In genomic region chr5:113901074-113901571, GRCm38 (mm10) we compare ENCODE assay signal across 10 mouse cellular contexts. TPM values are rescaled to one million over a fixed set of nuclear protein-coding genes. Genes with fewer than 3 reads are reported as not detected.
A peak's percentile ranks its signal among the peaks of the same experiment; 100 is the strongest.
DNase-seq lines count a peak whose midpoint lies in the region; ATAC-seq lines count a peak whose summit lies in the region.
"Had no signal": no experiment of that assay in that cellular context is flagged by ENCODE, and none has a peak within 500 bp of the region (broad histone marks: within the 10 kb centered on the region; RNA-seq: fewer than 3 reads in every experiment).

No protein-coding gene starts in this region.

- H3K9ac ChIP-seq in embryonic facial prominence, embryonic 12.5 days, result no peak overlapping the region
- H3K9ac ChIP-seq in limb, embryonic 12.5 days (replicated peaks), result no peak overlapping the region
- 0 out of 2 replicates have a peak overlapping the region, but pooled peaks have one; percentile 17 for H3K9ac ChIP-seq in hindbrain, embryonic 16.5 days (ENCODE audit: low read depth, low read length)
- no peak overlapping the region for H3K9ac ChIP-seq in midbrain, embryonic 14.5 days (replicated peaks; ENCODE audit: low read length)
- H3K9ac ChIP-seq: liver, embryonic 15.5 days had no signal

- H3K27me3 ChIP-seq in embryonic facial prominence, embryonic 12.5 days, result no peaks in the 10 kb centered on the region
- H3K27me3 ChIP-seq in embryonic facial prominence, embryonic 10.5 days (replicated peaks; ENCODE audit: low read depth, poor library complexity, severe bottlenecking), result no peaks in the 10 kb centered on the region
- no peaks in the 10 kb centered on the region for H3K27me3 ChIP-seq in limb, embryonic 12.5 days
- no peaks in the 10 kb centered on the region for H3K27me3 ChIP-seq in limb, embryonic 10.5 days (ENCODE audit: low read depth, poor library complexity, severe bottlenecking)
- H3K27me3 ChIP-seq in hindbrain, embryonic 16.5 days (replicated peaks; ENCODE audit: control insufficient read depth, insufficient read depth, low read length), result no peaks in the 10 kb centered on the region
- H3K27me3 ChIP-seq in midbrain, embryonic 14.5 days (ENCODE audit: control insufficient read depth, insufficient read depth, low read length), result no peaks in the 10 kb centered on the region
- H3K27me3 ChIP-seq: liver, embryonic 15.5 days had no signal

- DNase-seq in embryonic facial prominence, embryonic 10.5 days (ENCODE audit: low spot score), result no peak
- no peak for DNase-seq in limb, embryonic 10.5 days (ENCODE audit: low spot score)
- no peak for DNase-seq in midbrain, embryonic 14.5 days
- DNase-seq in urinary bladder, postnatal 10 days (ENCODE audit: low spot score), result no peak
- DNase-seq: spleen, adult 18-20 months had no signal

- no peak for ATAC-seq in embryonic facial prominence, embryonic 12.5 days (ENCODE audit: insufficient number of reproducible peaks, insufficient read depth, low FRiP score, low TSS enrichment)
- ATAC-seq in limb, embryonic 12.5 days (ENCODE audit: insufficient number of reproducible peaks, insufficient read depth, low FRiP score, low TSS enrichment, low read depth), result no peak
- ATAC-seq in hindbrain, embryonic 16.5 days, result no peak
- no peak for ATAC-seq in midbrain, embryonic 14.5 days (ENCODE audit: low FRiP score, low TSS enrichment)
- no peak for ATAC-seq in erythroid progenitor cell, adult 5-6 weeks (replicated peaks; ENCODE audit: low FRiP score, poor library complexity, severe bottlenecking)

- H3K9me3 ChIP-seq in embryonic facial prominence, embryonic 12.5 days, result no peaks in the 10 kb centered on the region
- no peaks in the 10 kb centered on the region for H3K9me3 ChIP-seq in embryonic facial prominence, embryonic 10.5 days
- H3K9me3 ChIP-seq in limb, embryonic 12.5 days, result no peaks in the 10 kb centered on the region
- no peaks in the 10 kb centered on the region for H3K9me3 ChIP-seq in limb, embryonic 10.5 days (replicated peaks)
- H3K9me3 ChIP-seq in hindbrain, embryonic 16.5 days (ENCODE audit: control insufficient read depth, low read length), result no peaks in the 10 kb centered on the region
- no peaks in the 10 kb centered on the region for H3K9me3 ChIP-seq in midbrain, embryonic 14.5 days (ENCODE audit: control insufficient read depth, low read length)
- H3K9me3 ChIP-seq: liver, embryonic 15.5 days had no signal

- H3K4me1 ChIP-seq in embryonic facial prominence, embryonic 12.5 days, result peaks cover 31% of the 10 kb centered on the region; the same call in 1 of the 2 replicates
- H3K4me1 ChIP-seq in embryonic facial prominence, embryonic 10.5 days, result peaks cover 60% of the 10 kb centered on the region
- peaks cover 19% of the 10 kb centered on the region for H3K4me1 ChIP-seq in limb, embryonic 12.5 days (replicated peaks)
- peaks cover 40% of the 10 kb centered on the region for H3K4me1 ChIP-seq in limb, embryonic 10.5 days
- peaks cover 41% of the 10 kb centered on the region for H3K4me1 ChIP-seq in hindbrain, embryonic 16.5 days (ENCODE audit: control insufficient read depth, insufficient read depth, low read depth, low read length)
- H3K4me1 ChIP-seq in midbrain, embryonic 14.5 days (ENCODE audit: control insufficient read depth, insufficient read depth, low read length), result peaks cover 39% of the 10 kb centered on the region

- no peak overlapping the region for H3K4me3 ChIP-seq in embryonic facial prominence, embryonic 12.5 days
- H3K4me3 ChIP-seq in embryonic facial prominence, embryonic 10.5 days, result no peak overlapping the region
- no peak overlapping the region for H3K4me3 ChIP-seq in limb, embryonic 12.5 days (replicated peaks)
- no peak overlapping the region for H3K4me3 ChIP-seq in limb, embryonic 10.5 days
- no peak overlapping the region for H3K4me3 ChIP-seq in hindbrain, embryonic 16.5 days (ENCODE audit: low read length)
- no peak overlapping the region for H3K4me3 ChIP-seq in midbrain, embryonic 14.5 days (replicated peaks; ENCODE audit: low read depth, low read length)
- H3K4me3 ChIP-seq: liver, embryonic 15.5 days had no signal

- no peaks in the 10 kb centered on the region for H3K36me3 ChIP-seq in embryonic facial prominence, embryonic 12.5 days
- peaks cover 3% of the 10 kb centered on the region; the same call in 1 of the 2 replicates for H3K36me3 ChIP-seq in embryonic facial prominence, embryonic 10.5 days (replicated peaks)
- H3K36me3 ChIP-seq in limb, embryonic 12.5 days, result no peaks in the 10 kb centered on the region
- no peaks in the 10 kb centered on the region for H3K36me3 ChIP-seq in limb, embryonic 10.5 days
- no peaks in the 10 kb centered on the region for H3K36me3 ChIP-seq in hindbrain, embryonic 16.5 days (ENCODE audit: control insufficient read depth, insufficient read depth, low read length)
- no peaks in the 10 kb centered on the region for H3K36me3 ChIP-seq in midbrain, embryonic 14.5 days (ENCODE audit: control insufficient read depth, insufficient read depth, low read length)
- H3K36me3 ChIP-seq: liver, embryonic 15.5 days had no signal

- H3K27ac ChIP-seq in embryonic facial prominence, embryonic 12.5 days, result 0 out of 2 replicates have a peak overlapping the region, but pooled peaks have one; percentile 17
- no peak overlapping the region for H3K27ac ChIP-seq in embryonic facial prominence, embryonic 10.5 days (replicated peaks)
- H3K27ac ChIP-seq in limb, embryonic 12.5 days, result peak overlapping the region; percentile 29; the same call in 1 of the 2 replicates
- no peak overlapping the region for H3K27ac ChIP-seq in limb, embryonic 10.5 days
- H3K27ac ChIP-seq in hindbrain, embryonic 16.5 days (ENCODE audit: low read depth, low read length), result no peak overlapping the region
- H3K27ac ChIP-seq in midbrain, embryonic 14.5 days (replicated peaks; ENCODE audit: low read depth, low read length), result peak overlapping the region; percentile 67
- H3K27ac ChIP-seq: liver, embryonic 15.5 days had no signal

- no peak overlapping the region for H3K4me2 ChIP-seq in embryonic facial prominence, embryonic 12.5 days (replicated peaks)
- no peak overlapping the region for H3K4me2 ChIP-seq in limb, embryonic 12.5 days
- no peak overlapping the region for H3K4me2 ChIP-seq in hindbrain, embryonic 16.5 days (ENCODE audit: low read length)
- no peak overlapping the region for H3K4me2 ChIP-seq in midbrain, embryonic 14.5 days (ENCODE audit: low read length)

- WGBS in embryonic facial prominence, embryonic 12.5 days, result 53% methylated on average over 8 of the region's 8 CpGs
- WGBS in embryonic facial prominence, embryonic 10.5 days, result 65% methylated on average over 8 of the region's 8 CpGs
- WGBS in limb, embryonic 12.5 days, result 56% methylated on average over 8 of the region's 8 CpGs
- WGBS in limb, embryonic 10.5 days, result 62% methylated on average over 8 of the region's 8 CpGs
- WGBS in hindbrain, embryonic 16.5 days, result 27% methylated on average over 8 of the region's 8 CpGs
- 38% methylated on average over 8 of the region's 8 CpGs for WGBS in midbrain, embryonic 14.5 days

RNA-seq across cellular contexts. Expression of gene Coro1c, which starts 7.4 kb away (rescaled TPM):
- 123 and 127 TPM in 2 replicates for polyA plus RNA-seq in embryonic facial prominence, embryonic 12.5 days (2016; fragmentation: Nextera tagmentation; extraction: Ambion mirVana)
- polyA plus RNA-seq in embryonic facial prominence, embryonic 10.5 days (2016; fragmentation: Nextera tagmentation; extraction: Ambion mirVana), result 178 and 198 TPM in 2 replicates
- 91.1 and 99.4 TPM in 2 replicates for polyA plus RNA-seq in limb, embryonic 12.5 days (2016; fragmentation: Nextera tagmentation; extraction: Ambion mirVana)
- polyA plus RNA-seq in limb, embryonic 10.5 days (2016; fragmentation: Nextera tagmentation; extraction: Ambion mirVana), result 129 and 139 TPM in 2 replicates
- 176 and 191 TPM in 2 replicates for polyA plus RNA-seq in hindbrain, embryonic 16.5 days (2015; fragmentation: Nextera tagmentation; extraction: Ambion mirVana)
- polyA plus RNA-seq in midbrain, embryonic 14.5 days (2014; fragmentation: Nextera tagmentation; extraction: Ambion mirVana), result 133 and 201 TPM in 2 replicates
- total RNA-seq in erythroid progenitor cell, adult 5-6 weeks (2015; ENCODE audit: low replicate concordance), result 32.7 and 52.3 TPM in 2 replicates
- total RNA-seq in erythroid progenitor cell, adult 5-6 weeks (2017; ENCODE audit: low replicate concordance), result 43.4 and 52.9 TPM in 2 replicates

Comparison
In these comparisons a context has a peak if more than half of its experiments do, and no peak if none do; other contexts are left out.
1. H3K27ac ChIP-seq: peak in embryonic facial prominence, embryonic 12.5 days (single experiment), limb, embryonic 12.5 days (single experiment) and midbrain, embryonic 14.5 days (single experiment); none in embryonic facial prominence, embryonic 10.5 days (single experiment), limb, embryonic 10.5 days (single experiment) and hindbrain, embryonic 16.5 days (single experiment).